8 mouse cellular contexts compared by ENCODE assay signal in genomic region chr11:94499661-94500152, GRCm38 (mm10). TPM values are rescaled to one million over a fixed set of nuclear protein-coding genes. Genes with fewer than 3 reads are reported as not detected.
DNase-seq lines count a peak whose midpoint lies in the region; ATAC-seq lines count a peak whose summit lies in the region.

Epn3 (minus strand) TSS chr11:94499974.

- peak; percentile 31; the same call in 1 of the 2 replicates for ATAC-seq in embryonic facial prominence, embryonic 11.5 days (replicated peaks; ENCODE audit: insufficient number of reproducible peaks, low FRiP score, low TSS enrichment, low read depth)
- ATAC-seq in midbrain, embryonic 11.5 days (ENCODE audit: low FRiP score), result peak; percentile 38; the same call in 1 of the 2 replicates

- no peak for DNase-seq in adrenal gland, postnatal 4 days (ENCODE audit: low spot score in 2 of 2)
- DNase-seq in embryonic facial prominence, embryonic 11.5 days (ENCODE audit: low spot score), result peak; percentile 75
- DNase-seq in heart, postnatal 36 days, result no peak
- peak; percentile 83 for DNase-seq in limb, embryonic 10.5 days (ENCODE audit: low spot score)
- peak; percentile 88 for DNase-seq in midbrain, embryonic 11.5 days (ENCODE audit: low spot score, missing footprints)
- peak; percentile 87 for DNase-seq in urinary bladder, postnatal 14 days (ENCODE audit: low spot score)
- no peak for DNase-seq in spleen, postnatal 4 days (ENCODE audit: low spot score in 2 of 2)
- no peak for DNase-seq in layer of hippocampus, adult 9-10 months (ENCODE audit: low spot score)

- no peaks in the 10 kb centered on the region for H3K36me3 ChIP-seq in embryonic facial prominence, embryonic 11.5 days (replicated peaks; ENCODE audit: control insufficient read depth, insufficient read depth, low read depth, low read length)
- no peaks in the 10 kb centered on the region for H3K36me3 ChIP-seq in limb, embryonic 10.5 days
- H3K36me3 ChIP-seq in midbrain, embryonic 11.5 days (ENCODE audit: control insufficient read depth, insufficient read depth, low read length), result no peaks in the 10 kb centered on the region

- peak within 1 kb of the TSS; percentile 59 for H3K9ac ChIP-seq in embryonic facial prominence, embryonic 11.5 days (replicated peaks; ENCODE audit: low read length)
- peak within 1 kb of the TSS; percentile 51 for H3K9ac ChIP-seq in midbrain, embryonic 11.5 days (ENCODE audit: low read length)

- peak within 1 kb of the TSS; percentile 73 for H3K4me2 ChIP-seq in embryonic facial prominence, embryonic 11.5 days (ENCODE audit: low read depth, low read length)
- peak within 1 kb of the TSS; percentile 57 for H3K4me2 ChIP-seq in midbrain, embryonic 11.5 days

- H3K4me3 ChIP-seq in embryonic facial prominence, embryonic 11.5 days (ENCODE audit: low read depth, low read length), result peak within 1 kb of the TSS; percentile 36
- H3K4me3 ChIP-seq in limb, embryonic 10.5 days, result peak within 1 kb of the TSS; percentile 56
- peak within 1 kb of the TSS; percentile 26 for H3K4me3 ChIP-seq in midbrain, embryonic 11.5 days (ENCODE audit: low read depth, low read length)

- peaks cover 12% of the 10 kb centered on the region for H3K4me1 ChIP-seq in embryonic facial prominence, embryonic 11.5 days (ENCODE audit: control insufficient read depth, insufficient read depth, low read length)
- peaks cover 35% of the 10 kb centered on the region for H3K4me1 ChIP-seq in limb, embryonic 10.5 days
- H3K4me1 ChIP-seq in midbrain, embryonic 11.5 days (ENCODE audit: control insufficient read depth, insufficient read depth, low read length), result peaks cover 13% of the 10 kb centered on the region

- WGBS in embryonic facial prominence, embryonic 11.5 days, result under 1% methylated on average over 26 of the region's 26 CpGs
- WGBS in limb, embryonic 10.5 days, result under 1% methylated on average over 26 of the region's 26 CpGs
- under 1% methylated on average over 23 of the region's 26 CpGs for WGBS in midbrain, embryonic 11.5 days

- H3K9me3 ChIP-seq in embryonic facial prominence, embryonic 11.5 days (replicated peaks; ENCODE audit: control insufficient read depth, low read length), result no peaks in the 10 kb centered on the region
- H3K9me3 ChIP-seq in limb, embryonic 10.5 days (replicated peaks), result no peaks in the 10 kb centered on the region
- H3K9me3 ChIP-seq in midbrain, embryonic 11.5 days (ENCODE audit: control insufficient read depth, low read length), result no peaks in the 10 kb centered on the region

- intact Hi-C loops in heart, postnatal 36 days (cut with DNase I), result no loop called here

- peak within 1 kb of the TSS; percentile 56; the same call in 1 of the 2 replicates for H3K27ac ChIP-seq in embryonic facial prominence, embryonic 11.5 days (replicated peaks; ENCODE audit: low read depth, low read length)
- peak within 1 kb of the TSS; percentile 79 for H3K27ac ChIP-seq in limb, embryonic 10.5 days
- H3K27ac ChIP-seq in midbrain, embryonic 11.5 days (ENCODE audit: low read depth, low read length), result no peak within 1 kb of the TSS

- no peaks in the 10 kb centered on the region; the same call in 1 of the 2 replicates for H3K27me3 ChIP-seq in embryonic facial prominence, embryonic 11.5 days (ENCODE audit: control insufficient read depth, insufficient read depth, low read length)
- peaks cover 56% of the 10 kb centered on the region for H3K27me3 ChIP-seq in limb, embryonic 10.5 days (ENCODE audit: low read depth, poor library complexity, severe bottlenecking)
- H3K27me3 ChIP-seq in midbrain, embryonic 11.5 days (ENCODE audit: control insufficient read depth, insufficient read depth, low read length), result peaks cover 12% of the 10 kb centered on the region; the same call in 1 of the 2 replicates

RNA-seq across cellular contexts. Expression of gene Epn3, which starts in this region (rescaled TPM):
- 10 to 100 TPM; 10.3 to 13.2 TPM for total RNA-seq in adrenal gland, postnatal 4 days (2021)
- 1.5 and 2.3 TPM in 2 replicates for polyA plus RNA-seq in embryonic facial prominence, embryonic 11.5 days (2014; fragmentation: Nextera tagmentation; extraction: Ambion mirVana)
- total RNA-seq in heart, postnatal 36 days (2021), result 10 to 100 TPM; 26.7 to 31.2 TPM
- polyA plus RNA-seq in limb, embryonic 10.5 days (2016; fragmentation: Nextera tagmentation; extraction: Ambion mirVana), result 3.0 and 3.6 TPM in 2 replicates
- 0.27 and 0.50 TPM in 2 replicates for polyA plus RNA-seq in midbrain, embryonic 11.5 days (2014; fragmentation: Nextera tagmentation; extraction: Ambion mirVana)

Comparison
In these comparisons a context has a peak if more than half of its experiments do, and no peak if none do; other contexts are left out.
1. Peak in DNase-seq, ATAC-seq, H3K4me3 ChIP-seq, H3K9ac ChIP-seq and H3K4me2 ChIP-seq in midbrain, embryonic 11.5 days; RNA of the gene not detected or under 1 TPM.
2. DNase-seq: peak in embryonic facial prominence, embryonic 11.5 days (single experiment), limb, embryonic 10.5 days (single experiment) and urinary bladder, postnatal 14 days (single experiment); none in adrenal gland, postnatal 4 days (0 of 2), heart, postnatal 36 days (0 of 2), spleen, postnatal 4 days (0 of 2) and layer of hippocampus, adult 9-10 months (single experiment).
3. Peak in every context shown above with its lines, with median percentiles within 50 percentile points of each other: H3K4me3 ChIP-seq.